Mouse (Mus musculus) kidney, postnatal 0 days (tissue): Measurements from ENCODE around the gene Apoc1. TPM values are rescaled to one million over a fixed set of nuclear protein-coding genes. Genes with fewer than 3 reads are reported as not detected.

Experiments
- ATAC-seq: fragments of 200-750 bp; cut with Nextera tagmentation; replicated peaks from 2 replicates; pipeline ENCODE4 v1.8.0; 2017; ENCODE audit warnings: low read depth, moderate number of reproducible peaks, moderate TSS enrichment, moderate library complexity; ENCODE audit not compliant: low FRiP score
- DNase-seq: peaks from one replicate; pipeline ENCODE4 v3.0.0-alpha.2; 2016; ENCODE audit warnings: low spot score
- H3K27ac ChIP-seq: fragments of 300-500 bp; sonication (generic); 2 replicates; pipeline ENCODE4 v1.5.1; 2014; ENCODE audit warnings: mild to moderate bottlenecking
- H3K27me3 ChIP-seq: fragments of 300-500 bp; sonication (generic); 2 replicates; pipeline ENCODE4 v1.6.1; 2014; ENCODE audit warnings: low read length, mixed read lengths; ENCODE audit not compliant: insufficient read depth
- H3K36me3 ChIP-seq: fragments of 300-500 bp; sonication (generic); 2 replicates; pipeline ENCODE4 v1.6.1; 2014; ENCODE audit warnings: low read length, mixed read lengths; ENCODE audit not compliant: insufficient read depth
- H3K4me1 ChIP-seq: fragments of 300-500 bp; sonication (generic); replicated peaks from 2 replicates; pipeline ENCODE4 v1.6.1; 2014; ENCODE audit warnings: antibody characterized with exemption, low read length, mixed read lengths; ENCODE audit not compliant: insufficient read depth
- H3K4me2 ChIP-seq: fragments of 300-500 bp; sonication (generic); 2 replicates; pipeline ENCODE4 v1.6.1; 2014; ENCODE audit warnings: mild to moderate bottlenecking, low read length, moderate library complexity, mixed read lengths
- H3K4me3 ChIP-seq: fragments of 300-500 bp; sonication (generic); replicated peaks from 2 replicates; pipeline ENCODE4 v1.5.1; 2014; ENCODE audit warnings: low read depth, low read length
- H3K9ac ChIP-seq: fragments of 300-500 bp; sonication (generic); 2 replicates; pipeline ENCODE4 v1.6.1; 2014; ENCODE audit warnings: low read depth, low read length
- H3K9me3 ChIP-seq: fragments of 300-500 bp; sonication (generic); replicated peaks from 2 replicates; pipeline ENCODE4 v1.6.1; 2016; ENCODE audit warnings: low read length, inconsistent platforms, mixed read lengths
- CTCF ChIP-seq: IDR thresholded peaks from 2 replicates; pipeline ENCODE4 v1.5.1; 2016; ENCODE audit warnings: antibody characterized with exemption, low read depth, mild to moderate bottlenecking, moderate library complexity
- WGBS: fragments of 180-500 bp; shearing (Covaris S2); extraction: QIAGEN DNeasy Blood & Tissue Kit; methylation state at CpG from one replicate; pipeline ENCODE4 v1.1.7; 2014; 5-methylcytosine and 5-hydroxymethylcytosine counted together
- polyA plus RNA-seq: library from polyadenylated mRNA; unstranded; fragments of >200 nt; fragmentation: Nextera tagmentation; extraction: Ambion mirVana; gene quantifications from 2 replicates; pipeline ENCODE4 v1.2.1, GENCODE M21; 2015

Gene Apoc1
- polyA plus RNA-seq, 1 experiment from 2014 or later, result 48.4 TPM

DNA sequence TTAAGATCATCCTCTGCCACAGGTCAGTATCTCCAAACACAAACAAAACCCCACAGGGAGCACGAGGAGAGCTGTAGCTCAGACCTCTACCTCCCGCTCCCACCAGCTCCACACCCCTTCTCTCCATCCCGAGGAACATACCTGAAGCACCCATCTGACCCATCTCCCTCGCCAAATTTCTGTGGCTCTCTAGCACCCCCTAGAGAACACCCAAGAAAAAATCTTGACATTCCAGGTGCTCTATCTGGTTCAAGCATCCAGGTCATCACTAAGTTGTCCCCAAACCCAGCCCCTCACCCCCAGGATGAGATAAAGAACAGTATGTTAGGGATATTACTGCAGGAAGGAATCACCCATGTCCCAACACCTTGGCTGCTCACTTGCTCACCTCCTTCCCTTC lies 20.7 kb upstream of the Apoc1 start:
- H3K4me2 ChIP-seq, result no peak overlapping the region
- H3K4me3 ChIP-seq, result no peak overlapping the region
- ATAC-seq (no peak), DNase-seq (peak; percentile 34)
- TF ChIP-seq CTCF, result peak; percentile 64
- no peaks in the 10 kb centered on the region for H3K27me3 ChIP-seq
- H3K4me1 ChIP-seq, result no peaks in the 10 kb centered on the region
- no peak overlapping the region for H3K9ac ChIP-seq
- peaks cover 40% of the 10 kb centered on the region for H3K36me3 ChIP-seq
- H3K9me3 ChIP-seq, result no peaks in the 10 kb centered on the region
- 38% methylated on average over 4 of the region's 4 CpGs for WGBS
- no peak overlapping the region for H3K27ac ChIP-seq

GRCm38 (mm10) chr7:19712414-19712813 lies 20.0 kb upstream of the Apoc1 start:
- Histone ChIP-seq H3K9me3 (no peaks in the 10 kb centered on the region), H3K9ac (no peak overlapping the region), H3K4me2 (no peak overlapping the region), H3K4me1 (no peaks in the 10 kb centered on the region), H3K27ac (no peak overlapping the region), H3K27me3 (no peaks in the 10 kb centered on the region), H3K4me3 (no peak overlapping the region), H3K36me3 (peaks cover 36% of the 10 kb centered on the region)
- ATAC-seq (no peak), DNase-seq (no peak)
- 73% methylated on average over 4 of the region's 4 CpGs for WGBS
- TF ChIP-seq CTCF, result peak; percentile 77

GRCm38 (mm10) chr7:19710650-19711049 lies 18.2 kb upstream of the Apoc1 start:
- Histone ChIP-seq H3K27me3 (no peaks in the 10 kb centered on the region), H3K4me3 (no peak overlapping the region), H3K4me2 (no peak overlapping the region), H3K9me3 (no peaks in the 10 kb centered on the region), H3K9ac (no peak overlapping the region), H3K36me3 (peaks cover 42% of the 10 kb centered on the region), H3K27ac (no peak overlapping the region), H3K4me1 (no peaks in the 10 kb centered on the region)
- ATAC-seq, result no peak
- 85% methylated on average over 10 of the region's 10 CpGs for WGBS
- DNase-seq, result no peak
- TF ChIP-seq CTCF, result no peak

- Histone ChIP-seq H3K27ac (no peak overlapping the region), H3K9ac (no peak overlapping the region), H3K4me2 (no peak overlapping the region), H3K36me3 (peaks cover 31% of the 10 kb centered on the region), H3K27me3 (no peaks in the 10 kb centered on the region), H3K4me1 (peaks cover 7% of the 10 kb centered on the region; the same call in 1 of the 2 replicates), H3K4me3 (no peak overlapping the region), H3K9me3 (no peaks in the 10 kb centered on the region)
- DNase-seq, result no peak
- ATAC-seq, result no peak
- 95% methylated on average over 7 of the region's 7 CpGs for WGBS
- no peak for TF ChIP-seq CTCF
Measured at GRCm38 (mm10) chr7:19705271-19705670, 12.8 kb upstream of the Apoc1 start.

DNA sequence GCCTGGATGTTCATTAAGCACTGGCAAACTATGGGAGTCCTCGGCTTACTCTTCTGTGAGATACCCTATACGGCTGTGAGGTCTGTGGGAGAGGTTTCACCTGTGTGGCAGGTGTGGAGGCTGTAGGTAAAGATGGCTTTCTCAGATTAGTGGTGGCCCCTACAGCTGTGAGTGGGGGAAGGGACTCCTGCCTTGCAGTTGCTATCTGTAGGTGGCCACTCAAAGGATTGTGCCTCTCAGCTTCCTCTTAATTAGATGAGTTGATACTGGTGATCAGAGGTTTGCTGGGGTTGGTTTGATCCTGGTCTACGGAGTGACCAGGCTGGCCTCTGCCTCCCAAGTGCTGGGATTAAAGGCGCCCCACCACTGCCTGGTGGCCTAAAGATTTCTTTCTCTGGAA lies 12.0 kb upstream of the Apoc1 start:
- no peaks in the 10 kb centered on the region for H3K9me3 ChIP-seq
- peaks cover 25% of the 10 kb centered on the region for H3K36me3 ChIP-seq
- no peak for TF ChIP-seq CTCF
- DNase-seq (no peak), ATAC-seq (no peak)
- H3K4me3 ChIP-seq, result no peak overlapping the region
- no peak overlapping the region for H3K9ac ChIP-seq
- 89% methylated on average over 4 of the region's 4 CpGs for WGBS
- H3K4me1 ChIP-seq, result peaks cover 8% of the 10 kb centered on the region; the same call in 1 of the 2 replicates
- no peak overlapping the region for H3K4me2 ChIP-seq
- no peaks in the 10 kb centered on the region for H3K27me3 ChIP-seq
- no peak overlapping the region for H3K27ac ChIP-seq

DNA sequence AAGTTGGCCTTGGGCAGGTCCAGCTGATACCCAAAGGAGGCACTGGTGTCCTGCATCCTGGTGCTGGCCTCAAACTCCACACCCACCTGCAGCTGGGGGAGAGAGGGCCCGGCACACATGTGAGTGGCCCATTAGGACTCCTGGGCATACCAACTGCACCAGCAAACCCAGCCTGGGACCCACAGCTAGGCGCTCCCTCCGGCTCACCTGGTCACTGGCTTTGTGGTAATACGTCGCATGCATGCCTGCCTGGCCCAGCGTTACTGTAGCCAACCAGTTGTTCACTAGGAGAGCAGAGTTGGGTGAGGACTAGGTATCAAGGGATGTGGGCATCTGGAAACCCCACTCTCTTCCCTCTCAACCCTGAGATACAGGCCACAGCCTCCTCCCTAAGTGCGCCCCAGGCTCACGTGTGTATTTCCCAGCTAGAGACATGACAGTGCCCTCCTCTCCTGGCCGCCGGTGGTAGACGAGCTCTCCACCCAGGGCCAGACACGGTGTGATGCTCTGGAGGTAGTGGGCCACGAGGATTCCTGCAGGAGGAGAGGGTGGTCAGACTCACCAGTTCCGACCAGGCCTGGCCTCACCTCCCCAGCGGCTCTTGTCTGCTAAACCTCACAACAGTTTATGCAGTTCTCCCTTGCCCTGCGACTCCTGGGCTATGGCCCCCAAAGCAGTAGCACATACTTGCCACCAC lies 10.5 kb upstream of the Apoc1 start:
- WGBS, result 89% methylated on average over 16 of the region's 16 CpGs
- peaks cover 16% of the 10 kb centered on the region; the same call in 1 of the 2 replicates for H3K36me3 ChIP-seq
- no peak for DNase-seq
- H3K4me2 ChIP-seq, result no peak overlapping the region
- H3K4me1 ChIP-seq, result peaks cover 8% of the 10 kb centered on the region
- no peak for TF ChIP-seq CTCF
- no peak overlapping the region for H3K4me3 ChIP-seq
- no peaks in the 10 kb centered on the region for H3K9me3 ChIP-seq
- ATAC-seq, result no peak
- no peaks in the 10 kb centered on the region for H3K27me3 ChIP-seq
- H3K27ac ChIP-seq, result no peak overlapping the region
- H3K9ac ChIP-seq, result no peak overlapping the region
